Mouse (Mus musculus): ENCODE measurements around the gene Zar1. TPM values are rescaled to one million over a fixed set of nuclear protein-coding genes. Genes with fewer than 3 reads are reported as not detected.
"Not testable (repeated sequence)": the region's sequence is repeated elsewhere in the genome, so short reads cannot be mapped to it uniquely, and the experiment has no call there.

Gene Zar1
- total RNA-seq, 1 experiment, result 0.22 TPM

DNA sequence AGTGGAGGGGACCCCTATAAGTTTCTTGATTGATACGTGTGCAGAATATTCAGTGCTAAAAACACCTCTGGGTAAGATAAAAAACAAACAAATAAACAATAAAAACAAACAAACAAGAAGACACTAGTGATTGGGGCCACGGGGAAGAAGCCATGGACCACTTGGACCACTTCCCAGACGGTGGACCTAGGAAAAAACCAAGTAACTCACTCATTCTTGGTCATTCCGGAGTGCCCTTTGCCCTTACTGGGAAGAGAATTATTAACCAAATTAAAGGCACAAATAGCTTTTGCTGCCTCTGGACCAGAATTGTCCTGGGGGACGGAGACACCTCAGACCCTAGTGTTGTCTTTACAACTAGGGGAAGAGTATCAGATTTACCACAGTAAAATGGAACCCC, 15.4 kb downstream of the Zar1 start:
- in situ Hi-C loops (cut with MboI; ENCODE audit: low sequenced_read_pairs in 2 of 2, unreplicated experiment in 2 of 2), result no loop called here
- Histone ChIP-seq H3K9ac (ENCODE audit: insufficient read depth, low read depth, low read length, poor library complexity, severe bottlenecking) (no peak overlapping the region), H3K4me1 (ENCODE audit: control insufficient read depth in 2 of 2, insufficient read depth in 2 of 2, low read length in 2 of 2, poor library complexity in 1 of 2) (no peaks in the 10 kb centered on the region), H3K4me3 (ENCODE audit: insufficient read depth in 1 of 2, low read depth in 1 of 2, low read length in 2 of 2, poor library complexity in 1 of 2, severe bottlenecking in 1 of 2) (no peak overlapping the region), H3K36me3 (ENCODE audit: control insufficient read depth, insufficient read depth, low read length, poor library complexity, severe bottlenecking) (no peaks in the 10 kb centered on the region), H3K27ac (ENCODE audit: insufficient read depth, low read depth, low read length, poor library complexity, severe bottlenecking) (no peak overlapping the region), H3K9me3 (ENCODE audit: control insufficient read depth, insufficient read depth, low read depth, low read length) (no peaks in the 10 kb centered on the region)
- no peak for DNase-seq (ENCODE audit: low read depth, low spot score)
- TF ChIP-seq ZC3H11A (IDR thresholded peaks at IDR 0.05; ENCODE audit: borderline replicate concordance, low read depth, low read length), result no peak
- no peak for TF ChIP-seq CHD2 (IDR thresholded peaks at IDR 0.05; ENCODE audit: low read depth, low read length)
- no peak for TF ChIP-seq ZNF384 (IDR thresholded peaks at IDR 0.05; ENCODE audit: low read depth, low read length)
- no peak for TF ChIP-seq HCFC1 (IDR thresholded peaks at IDR 0.05; ENCODE audit: borderline replicate concordance, insufficient read depth, low read length)
- TF ChIP-seq MAFK (IDR thresholded peaks at IDR 0.05; ENCODE audit: insufficient read depth, low read depth, low read length), result no peak

DNA sequence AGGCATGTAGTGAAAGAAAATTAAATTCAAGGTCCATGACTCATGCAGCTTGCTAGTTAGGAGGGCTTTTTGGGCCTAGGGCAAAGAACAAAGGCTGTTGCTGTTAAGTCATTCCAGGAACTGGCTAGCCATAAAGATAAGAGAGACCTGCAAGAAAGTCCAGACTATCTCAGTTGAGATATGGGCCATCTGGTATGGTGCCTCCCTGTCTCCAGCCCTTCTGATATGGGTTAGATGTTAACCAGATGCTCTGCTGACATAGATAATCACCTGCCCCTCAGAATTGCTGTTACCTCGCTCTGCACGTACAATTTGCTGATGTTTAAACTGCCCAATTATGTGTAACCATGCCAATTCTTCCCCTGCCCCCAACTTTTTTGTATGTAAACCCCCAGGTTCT, 17.9 kb downstream of the Zar1 start:
- H3K36me3 ChIP-seq (ENCODE audit: control insufficient read depth, insufficient read depth, low read length, poor library complexity, severe bottlenecking); DNase-seq (ENCODE audit: low read depth, low spot score); in situ Hi-C loops (cut with MboI; ENCODE audit: low sequenced_read_pairs in 2 of 2, unreplicated experiment in 2 of 2); H3K9ac ChIP-seq (ENCODE audit: insufficient read depth, low read depth, low read length, poor library complexity, severe bottlenecking); H3K27ac ChIP-seq (ENCODE audit: insufficient read depth, low read depth, low read length, poor library complexity, severe bottlenecking); H3K4me3 ChIP-seq (ENCODE audit: insufficient read depth in 1 of 2, low read depth in 1 of 2, low read length in 2 of 2, poor library complexity in 1 of 2, severe bottlenecking in 1 of 2); H3K4me1 ChIP-seq (ENCODE audit: control insufficient read depth in 2 of 2, insufficient read depth in 2 of 2, low read length in 2 of 2, poor library complexity in 1 of 2); H3K9me3 ChIP-seq (ENCODE audit: control insufficient read depth, insufficient read depth, low read depth, low read length): not testable (repeated sequence)

DNA sequence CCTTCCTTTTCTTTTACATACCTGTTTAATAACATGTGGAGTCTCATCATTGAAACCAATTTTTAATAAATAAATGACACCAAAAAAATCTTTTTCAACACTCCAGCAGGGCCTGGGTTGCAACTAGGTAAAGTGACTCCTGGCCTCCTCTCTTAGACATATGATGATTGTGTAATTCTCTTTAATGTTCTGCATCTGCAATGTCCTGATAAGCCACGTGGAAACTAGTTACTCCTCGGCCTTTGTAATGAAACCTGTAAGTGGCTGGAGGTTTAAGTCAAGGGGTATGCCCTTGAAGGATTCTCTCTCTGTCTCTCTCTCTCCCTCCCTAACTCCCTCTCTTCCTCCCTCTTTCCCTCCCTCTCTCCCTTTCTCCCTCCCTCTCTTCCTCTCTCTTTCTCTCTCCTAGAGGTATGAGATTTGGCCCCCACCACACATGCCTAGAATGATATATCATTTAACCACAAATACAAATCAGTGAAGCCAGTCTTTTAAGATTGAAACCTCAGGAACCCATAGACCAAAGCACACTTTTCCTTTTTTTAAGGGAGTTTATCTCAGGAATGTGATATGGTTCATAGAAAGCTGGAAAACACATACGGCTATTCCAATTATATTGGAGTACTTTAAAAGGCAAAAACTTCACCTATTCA, 20.0 kb downstream of the Zar1 start:
- Histone ChIP-seq H3K9me3 (ENCODE audit: control insufficient read depth, insufficient read depth, low read depth, low read length) (no peaks in the 10 kb centered on the region), H3K9ac (ENCODE audit: insufficient read depth, low read depth, low read length, poor library complexity, severe bottlenecking) (no peak overlapping the region), H3K36me3 (ENCODE audit: control insufficient read depth, insufficient read depth, low read length, poor library complexity, severe bottlenecking) (no peaks in the 10 kb centered on the region), H3K4me3 (ENCODE audit: insufficient read depth in 1 of 2, low read depth in 1 of 2, low read length in 2 of 2, poor library complexity in 1 of 2, severe bottlenecking in 1 of 2) (no peak overlapping the region), H3K27ac (ENCODE audit: insufficient read depth, low read depth, low read length, poor library complexity, severe bottlenecking) (no peak overlapping the region), H3K4me1 (ENCODE audit: control insufficient read depth in 2 of 2, insufficient read depth in 2 of 2, low read length in 2 of 2, poor library complexity in 1 of 2) (no peaks in the 10 kb centered on the region)
- DNase-seq (ENCODE audit: low read depth, low spot score), result no peak
- TF ChIP-seq ZC3H11A (IDR thresholded peaks at IDR 0.05; ENCODE audit: borderline replicate concordance, low read depth, low read length) (no peak), ZNF384 (IDR thresholded peaks at IDR 0.05; ENCODE audit: low read depth, low read length) (no peak), MAFK (IDR thresholded peaks at IDR 0.05; ENCODE audit: insufficient read depth, low read depth, low read length) (no peak), HCFC1 (IDR thresholded peaks at IDR 0.05; ENCODE audit: borderline replicate concordance, insufficient read depth, low read length) (no peak), CHD2 (IDR thresholded peaks at IDR 0.05; ENCODE audit: low read depth, low read length) (no peak)
- in situ Hi-C loops (cut with MboI; ENCODE audit: low sequenced_read_pairs in 2 of 2, unreplicated experiment in 2 of 2), result no loop called here

DNA sequence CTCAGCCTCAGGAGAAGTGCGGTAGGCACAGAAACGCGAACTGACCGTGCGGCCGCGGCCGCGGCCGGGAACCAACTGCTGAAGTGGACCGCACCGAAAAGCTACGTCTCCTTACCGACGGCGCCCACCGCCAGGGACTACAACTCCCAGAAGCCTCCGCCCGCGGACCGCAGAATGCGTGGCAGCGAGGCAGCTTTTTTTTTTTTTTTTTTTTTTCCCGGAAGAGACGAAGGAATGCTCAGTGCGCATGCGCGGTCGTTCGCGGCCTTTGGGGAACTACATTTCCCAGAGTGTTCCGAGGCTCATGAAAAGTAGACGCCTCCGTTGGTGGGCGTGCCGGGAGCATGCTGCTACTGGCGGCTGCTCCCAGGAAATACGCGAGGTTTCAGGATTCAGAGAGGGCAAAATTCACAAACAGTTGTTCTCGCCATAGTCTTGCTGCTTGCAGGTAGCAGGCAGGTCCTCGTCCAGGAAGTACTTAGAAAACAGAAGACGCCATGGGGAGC, 21.5 kb downstream of the Zar1 start, which contains the start of gene Nfxl1:
Gene Nfxl1, minus strand, starts transcription at position 141 of the 506 bp plus-strand sequence.
- in situ Hi-C loops (cut with MboI; ENCODE audit: low sequenced_read_pairs in 2 of 2, unreplicated experiment in 2 of 2), result no loop called here
- Histone ChIP-seq H3K27ac (ENCODE audit: insufficient read depth, low read depth, low read length, poor library complexity, severe bottlenecking) (no peak within 1 kb of the TSS; the same call in 1 of the 2 replicates), H3K4me1 (ENCODE audit: control insufficient read depth in 2 of 2, insufficient read depth in 2 of 2, low read length in 2 of 2, poor library complexity in 1 of 2) (no peaks in the 10 kb centered on the region), H3K36me3 (ENCODE audit: control insufficient read depth, insufficient read depth, low read length, poor library complexity, severe bottlenecking) (no peaks in the 10 kb centered on the region), H3K4me3 (ENCODE audit: insufficient read depth in 1 of 2, low read depth in 1 of 2, low read length in 2 of 2, poor library complexity in 1 of 2, severe bottlenecking in 1 of 2) (peak within 1 kb of the TSS; percentile 80 to 95), H3K9ac (ENCODE audit: insufficient read depth, low read depth, low read length, poor library complexity, severe bottlenecking) (peak within 1 kb of the TSS; percentile 93), H3K9me3 (ENCODE audit: control insufficient read depth, insufficient read depth, low read depth, low read length) (no peaks in the 10 kb centered on the region)
- peak; percentile 99 for DNase-seq (ENCODE audit: low read depth, low spot score)
- TF ChIP-seq ZNF384 (IDR thresholded peaks at IDR 0.05; ENCODE audit: low read depth, low read length) (peak; percentile 100), HCFC1 (IDR thresholded peaks at IDR 0.05; ENCODE audit: borderline replicate concordance, insufficient read depth, low read length) (peak; percentile 98), CHD2 (IDR thresholded peaks at IDR 0.05; ENCODE audit: low read depth, low read length) (0 out of 2 replicates have a peak, but pooled peaks have one; percentile 48), ZC3H11A (IDR thresholded peaks at IDR 0.05; ENCODE audit: borderline replicate concordance, low read depth, low read length) (no peak), MAFK (IDR thresholded peaks at IDR 0.05; ENCODE audit: insufficient read depth, low read depth, low read length) (peak; percentile 56)

All from ES-E14 (cell line).